Mouse (Mus musculus) G1E (cell line): ENCODE measurements around the gene Nfe2l1. TPM values are rescaled to one million over a fixed set of nuclear protein-coding genes. Genes with fewer than 3 reads are reported as not detected.

Source experiments
- ATAC-seq: 2 replicates; pipeline ENCODE4 v1.8.0; 2016; ENCODE audit warnings: mild to moderate bottlenecking; ENCODE audit not compliant: insufficient number of reproducible peaks, poor library complexity, low FRiP score, severe bottlenecking; ENCODE audit errors: extremely low read depth
- DNase-seq: peaks from one replicate; pipeline ENCODE4 v3.0.0; 2012; ENCODE audit warnings: low spot score
- H3K27me3 ChIP-seq: 2 replicates; pipeline ENCODE4 v1.6.1; 2012; ENCODE audit warnings: mild to moderate bottlenecking, low read length, inconsistent platforms; ENCODE audit not compliant: insufficient read depth
- H3K36me3 ChIP-seq: replicated peaks from 2 replicates; pipeline ENCODE3; 2012; ENCODE audit warnings: mild to moderate bottlenecking, inconsistent platforms
- H3K4me1 ChIP-seq: 2 replicates; pipeline ENCODE4 v1.6.1; 2012; ENCODE audit warnings: low read depth, low read length, inconsistent platforms, mixed read lengths; ENCODE audit not compliant: insufficient read depth
- H3K4me3 ChIP-seq: 2 replicates; pipeline ENCODE4 v1.5.1; 2012; ENCODE audit warnings: low read depth, mild to moderate bottlenecking, inconsistent platforms, low read length, moderate library complexity, mixed read lengths
- H3K9me3 ChIP-seq: replicated peaks from 2 replicates; pipeline ENCODE4 v1.6.1; 2012; ENCODE audit warnings: inconsistent platforms
- CTCF ChIP-seq: IDR thresholded peaks from 2 replicates; pipeline ENCODE4 v1.5.1; 2012; ENCODE audit warnings: low read depth, low read length, inconsistent platforms, mixed read lengths
- GATA1 ChIP-seq: IDR thresholded peaks from 2 replicates; pipeline ENCODE4 v1.6.1; 2012; ENCODE audit warnings: borderline replicate concordance, low read length, inconsistent platforms, mixed read lengths
- GATA2 ChIP-seq: IDR thresholded peaks from 2 replicates; pipeline ENCODE4 v1.6.1; 2012; ENCODE audit warnings: low read depth, low read length, inconsistent platforms, borderline replicate concordance
- POLR2AphosphoS5 ChIP-seq: IDR thresholded peaks from 2 replicates; pipeline ENCODE4 v1.6.1; 2012; ENCODE audit warnings: low read depth, low read length, inconsistent platforms; ENCODE audit not compliant: insufficient replicate concordance
- TAL1 ChIP-seq: conservative IDR thresholded peaks from 2 replicates; pipeline ENCODE4 v1.6.1; 2012; ENCODE audit warnings: low read depth, low read length, inconsistent platforms, mixed read lengths
- polyA plus RNA-seq: library from polyadenylated mRNA; stranded (reverse); fragments of >175 nt; gene quantifications from 2 replicates; pipeline ENCODE4 v1.2.3, GENCODE M21; 2012
- total RNA-seq, 2 experiments: library from RNA; stranded (forward) in 1 of 2; stranded (reverse) in 1 of 2; fragments of 200-1000 nt in 1 of 2; fragments of >200 nt in 1 of 2; fragmentation: Nextera tagmentation in 1 of 2; gene quantifications; 2 replicates each; pipeline ENCODE4 v1.2.3; 2014 to 2017

Nfe2l1 gene
- total and polyA plus RNA-seq, 3 experiments: 24.0 to 70.5 (median 35.9) TPM

- H3K27me3 ChIP-seq: no peaks in the 10 kb centered on the region
- peaks cover 50% of the 10 kb centered on the region for H3K36me3 ChIP-seq
- no peak for DNase-seq
- TF ChIP-seq CTCF: no peak
- TF ChIP-seq GATA1: no peak
- no peak for TF ChIP-seq GATA2
- TF ChIP-seq POLR2AphosphoS5: no peak
- no peak for TF ChIP-seq TAL1
- H3K4me1 ChIP-seq: peaks cover 74% of the 10 kb centered on the region
- H3K9me3 ChIP-seq: no peaks in the 10 kb centered on the region
- no peak for ATAC-seq
- H3K4me3 ChIP-seq: peak overlapping the region; percentile 58; the same call in 1 of the 2 replicates
These were observed 1.9 kb downstream of the Nfe2l1 start for GRCm38 (mm10) chr11:96827917-96828316.

- no peak for DNase-seq
- ATAC-seq: no peak
- Histone ChIP-seq H3K4me1 (peaks cover 82% of the 10 kb centered on the region), H3K9me3 (no peaks in the 10 kb centered on the region), H3K36me3 (peaks cover 58% of the 10 kb centered on the region), H3K4me3 (peak overlapping the region; percentile 49; the same call in 1 of the 2 replicates), H3K27me3 (no peaks in the 10 kb centered on the region)
- TF ChIP-seq CTCF (no peak), GATA1 (no peak), POLR2AphosphoS5 (no peak), GATA2 (no peak), TAL1 (no peak)
These were observed 2.6 kb downstream of the Nfe2l1 start for GRCm38 (mm10) chr11:96827062-96827581.

GRCm38 (mm10) chr11:96826481-96826880, 3.3 kb downstream of the Nfe2l1 start:
- peak overlapping the region; percentile 9; the same call in 1 of the 2 replicates for H3K4me3 ChIP-seq
- no peaks in the 10 kb centered on the region for H3K27me3 ChIP-seq
- H3K36me3 ChIP-seq: peaks cover 65% of the 10 kb centered on the region

GRCm38 (mm10) chr11:96824783-96825495, 4.8 kb downstream of the Nfe2l1 start:
- peaks cover 76% of the 10 kb centered on the region for H3K4me1 ChIP-seq

More at GRCm38 (mm10) chr11:96826481-96826880, 3.3 kb downstream of the Nfe2l1 start:
- no peak for ATAC-seq
- TF ChIP-seq GATA1 (no peak), POLR2AphosphoS5 (no peak), TAL1 (no peak), GATA2 (no peak), CTCF (no peak)
- peaks cover 85% of the 10 kb centered on the region for H3K4me1 ChIP-seq
- no peaks in the 10 kb centered on the region for H3K9me3 ChIP-seq
- DNase-seq: no peak

GRCm38 (mm10) chr11:96823880-96824782, 5.6 kb downstream of the Nfe2l1 start:
- Histone ChIP-seq H3K4me3 (peak overlapping the region; percentile 72), H3K9me3 (no peaks in the 10 kb centered on the region), H3K36me3 (peaks cover 88% of the 10 kb centered on the region), H3K27me3 (no peaks in the 10 kb centered on the region), H3K4me1 (peaks cover 78% of the 10 kb centered on the region)
- TF ChIP-seq POLR2AphosphoS5 (no peak), GATA2 (no peak), TAL1 (no peak), GATA1 (no peak), CTCF (no peak)
- ATAC-seq (peak; percentile 89), DNase-seq (peak; percentile 97)

More at GRCm38 (mm10) chr11:96824783-96825495, 4.8 kb downstream of the Nfe2l1 start:
- ATAC-seq: no peak
- H3K9me3 ChIP-seq: no peaks in the 10 kb centered on the region
- H3K27me3 ChIP-seq: no peaks in the 10 kb centered on the region
- H3K4me3 ChIP-seq: peak overlapping the region; percentile 56; the same call in 1 of the 2 replicates
- TF ChIP-seq POLR2AphosphoS5: no peak
- TF ChIP-seq GATA2: no peak
- no peak for TF ChIP-seq TAL1
- no peak for TF ChIP-seq GATA1
- TF ChIP-seq CTCF: no peak
- DNase-seq: peak; percentile 19
- peaks cover 80% of the 10 kb centered on the region for H3K36me3 ChIP-seq
